Mouse (Mus musculus) forebrain, embryonic 10.5 days (tissue): Measurements from ENCODE around the gene Elf5. TPM values are rescaled to one million over a fixed set of nuclear protein-coding genes. Genes with fewer than 3 reads are reported as not detected.
A peak's percentile ranks its signal among the peaks of the same experiment; 100 is the strongest.

Experiments used
- DNase-seq: peaks from one replicate; pipeline ENCODE4 v3.0.0-alpha.2; 2017; ENCODE audit warnings: low spot score; ENCODE audit errors: extremely low spot score
- H3K27ac ChIP-seq: fragments of 300-500 bp; sonication (generic); 2 replicates; pipeline ENCODE4 v1.5.1; 2016; ENCODE audit warnings: mild to moderate bottlenecking
- H3K27me3 ChIP-seq: fragments of 300-500 bp; sonication (generic); 2 replicates; pipeline ENCODE4 v1.6.1; 2016; ENCODE audit warnings: mild to moderate bottlenecking; ENCODE audit not compliant: poor library complexity, severe bottlenecking
- H3K36me3 ChIP-seq: fragments of 300-500 bp; sonication (generic); replicated peaks from 2 replicates; pipeline ENCODE4 v1.6.1; 2016; ENCODE audit warnings: mild to moderate bottlenecking, moderate library complexity
- H3K4me1 ChIP-seq: fragments of 300-500 bp; sonication (generic); 2 replicates; pipeline ENCODE4 v1.6.1; 2016
- H3K4me3 ChIP-seq: fragments of 300-500 bp; sonication (generic); 2 replicates; pipeline ENCODE4 v1.5.1; 2016; ENCODE audit warnings: mild to moderate bottlenecking, moderate library complexity
- H3K9me3 ChIP-seq: fragments of 300-500 bp; sonication (generic); 2 replicates; pipeline ENCODE4 v1.6.1; 2016; ENCODE audit warnings: mild to moderate bottlenecking, moderate library complexity
- WGBS: fragments of 180-500 bp; shearing (Covaris S2); methylation state at CpG from one replicate; pipeline ENCODE4 v1.1.7; 2016; 5-methylcytosine and 5-hydroxymethylcytosine counted together
- polyA plus RNA-seq: library from polyadenylated mRNA; unstranded; fragments of >200 nt; fragmentation: Nextera tagmentation; extraction: Ambion mirVana; gene quantifications from 2 replicates; pipeline ENCODE4 v1.2.1, GENCODE M21; 2016

The Elf5 gene
- polyA plus RNA-seq, 1 experiment from 2014 or later: 0.07 TPM

GRCm38 (mm10) chr2:103415774-103416173, 4.3 kb downstream of the Elf5 start:
- Histone ChIP-seq H3K9me3 (no peaks in the 10 kb centered on the region), H3K4me3 (no peak overlapping the region), H3K27me3 (0 out of 2 replicates have a peak, but pooled peaks cover 8% of the 10 kb centered on the region), H3K27ac (no peak overlapping the region), H3K36me3 (no peaks in the 10 kb centered on the region), H3K4me1 (peaks cover 11% of the 10 kb centered on the region)
- 89% methylated on average over 3 of the region's 3 CpGs for WGBS
- DNase-seq: no peak

DNA sequence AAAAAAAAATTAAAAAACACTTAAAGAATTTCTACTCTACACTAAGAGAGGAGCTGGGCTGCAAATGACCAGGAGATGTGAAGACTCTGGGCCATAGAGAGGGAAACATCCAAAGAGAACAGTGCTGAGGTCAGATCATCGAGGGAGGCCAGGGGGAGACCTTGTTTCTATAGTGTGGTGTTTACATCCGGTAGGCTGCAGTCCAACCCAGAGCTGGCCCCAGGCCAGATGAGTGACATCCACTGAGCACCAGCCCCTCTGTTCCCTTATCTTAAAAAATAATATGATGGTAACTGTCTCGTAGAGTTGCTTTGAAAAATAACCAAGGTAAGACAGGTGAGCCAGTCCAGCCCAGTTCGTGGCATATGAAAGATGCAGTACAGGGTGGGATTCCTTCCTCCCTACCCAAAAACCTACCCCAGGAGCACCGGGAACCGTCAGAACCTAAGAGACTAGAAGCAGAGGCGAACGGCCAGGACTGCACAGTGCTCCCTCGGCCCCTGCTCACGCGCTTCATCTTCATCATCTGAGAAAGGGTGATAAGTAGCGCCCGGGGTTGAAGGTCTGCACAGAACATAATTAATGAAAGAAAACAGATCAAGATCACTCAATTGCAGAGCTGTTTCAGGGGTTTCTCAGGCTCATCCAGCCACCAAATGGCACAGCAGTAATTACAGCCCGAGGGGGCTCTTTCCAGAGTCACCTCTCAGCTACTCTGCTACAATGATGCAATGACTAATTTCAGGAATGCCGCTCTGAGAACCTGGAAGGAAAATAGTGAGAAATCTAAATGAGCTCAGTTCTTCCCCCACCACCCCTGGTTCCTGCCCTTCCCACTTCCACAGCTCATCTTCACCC, 9.4 kb downstream of the Elf5 start:
- Histone ChIP-seq H3K4me1 (peaks cover 25% of the 10 kb centered on the region), H3K27me3 (peaks cover 17% of the 10 kb centered on the region), H3K4me3 (no peak overlapping the region), H3K9me3 (no peaks in the 10 kb centered on the region), H3K27ac (no peak overlapping the region), H3K36me3 (no peaks in the 10 kb centered on the region)
- 80% methylated on average over 15 of the region's 15 CpGs for WGBS
- no peak for DNase-seq

- Histone ChIP-seq H3K9me3 (no peaks in the 10 kb centered on the region), H3K4me1 (peaks cover 47% of the 10 kb centered on the region), H3K27ac (peak overlapping the region; percentile 62), H3K27me3 (peaks cover 19% of the 10 kb centered on the region), H3K36me3 (no peaks in the 10 kb centered on the region), H3K4me3 (peak overlapping the region; percentile 31; the same call in 1 of the 2 replicates)
- DNase-seq: no peak
- 43% methylated on average over 12 of the region's 12 CpGs for WGBS
Measured at GRCm38 (mm10) chr2:103423884-103424283, 12.4 kb downstream of the Elf5 start.

DNA sequence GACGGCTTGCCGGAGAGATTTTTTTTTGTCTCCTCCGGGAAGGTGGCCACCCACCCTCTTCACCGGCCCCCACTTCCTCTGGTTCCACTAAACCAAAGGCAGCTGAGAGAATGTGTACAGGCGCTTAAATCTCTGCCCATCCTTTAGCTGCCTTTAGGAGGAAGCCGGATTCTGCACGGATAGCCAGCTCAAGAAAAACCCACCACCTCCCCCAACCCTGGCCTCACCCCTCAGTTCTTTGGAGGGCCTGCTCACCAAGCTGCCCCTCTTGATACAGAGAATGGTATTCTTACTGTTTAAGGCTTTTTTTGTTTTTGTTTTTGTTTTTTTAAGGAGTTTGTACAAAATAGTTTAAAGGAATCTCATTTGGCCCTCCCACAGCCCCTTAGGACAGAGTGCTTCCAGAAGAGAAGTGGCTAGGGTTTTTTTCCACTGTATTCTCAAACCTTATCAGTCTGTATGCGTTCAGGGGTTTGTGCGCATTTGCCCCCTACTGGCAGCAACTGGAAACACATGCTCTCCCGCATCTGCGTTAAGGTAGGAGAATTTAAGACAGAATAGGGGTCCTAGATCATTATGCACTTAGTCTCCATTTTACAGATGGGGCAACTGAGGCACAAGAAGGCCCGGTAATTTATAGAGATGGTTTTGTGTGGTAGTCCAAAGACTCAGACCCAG, 13.0 kb downstream of the Elf5 start:
- peak; percentile 66 for DNase-seq
- no peaks in the 10 kb centered on the region for H3K36me3 ChIP-seq
- H3K4me1 ChIP-seq: peaks cover 47% of the 10 kb centered on the region
- 15% methylated on average over 12 of the region's 12 CpGs for WGBS
- no peaks in the 10 kb centered on the region for H3K9me3 ChIP-seq
- H3K27me3 ChIP-seq: peaks cover 19% of the 10 kb centered on the region
- peak overlapping the region; percentile 62 for H3K27ac ChIP-seq
- peak overlapping the region; percentile 31; the same call in 1 of the 2 replicates for H3K4me3 ChIP-seq

DNA sequence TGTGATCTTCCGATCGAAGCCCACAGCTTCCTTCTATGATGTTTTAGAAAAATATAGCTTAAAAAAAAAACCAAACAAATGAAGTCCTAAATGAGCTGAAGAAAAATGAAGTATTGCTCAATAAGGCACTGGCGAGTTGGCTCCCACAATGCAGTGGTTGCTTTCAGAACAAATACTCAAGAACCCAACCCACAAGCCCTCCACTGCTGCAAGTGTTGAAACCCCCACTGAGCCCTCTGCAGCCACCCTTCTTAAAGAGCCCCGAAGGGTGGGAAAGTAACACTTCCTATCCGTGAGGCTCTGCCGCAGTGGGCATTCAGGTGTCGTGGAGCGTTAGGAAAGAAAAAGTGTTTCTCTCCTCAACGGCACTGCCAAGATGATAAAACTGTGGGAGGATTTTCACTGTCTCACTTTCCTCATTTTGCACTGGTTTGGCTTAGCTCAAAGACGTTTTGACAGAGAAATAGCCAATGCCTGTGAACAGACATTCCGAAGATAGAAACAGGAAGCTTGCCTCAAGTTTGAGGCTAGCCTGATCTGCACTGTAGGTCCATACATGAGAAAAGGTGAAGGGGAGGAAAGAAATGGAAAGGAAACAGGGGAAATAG, 14.1 kb downstream of the Elf5 start:
- H3K4me3 ChIP-seq: no peak overlapping the region
- DNase-seq: no peak
- peaks cover 47% of the 10 kb centered on the region for H3K4me1 ChIP-seq
- peaks cover 19% of the 10 kb centered on the region for H3K27me3 ChIP-seq
- no peaks in the 10 kb centered on the region for H3K9me3 ChIP-seq
- H3K27ac ChIP-seq: no peak overlapping the region
- WGBS: 86% methylated on average over 11 of the region's 11 CpGs
- no peaks in the 10 kb centered on the region for H3K36me3 ChIP-seq

DNA sequence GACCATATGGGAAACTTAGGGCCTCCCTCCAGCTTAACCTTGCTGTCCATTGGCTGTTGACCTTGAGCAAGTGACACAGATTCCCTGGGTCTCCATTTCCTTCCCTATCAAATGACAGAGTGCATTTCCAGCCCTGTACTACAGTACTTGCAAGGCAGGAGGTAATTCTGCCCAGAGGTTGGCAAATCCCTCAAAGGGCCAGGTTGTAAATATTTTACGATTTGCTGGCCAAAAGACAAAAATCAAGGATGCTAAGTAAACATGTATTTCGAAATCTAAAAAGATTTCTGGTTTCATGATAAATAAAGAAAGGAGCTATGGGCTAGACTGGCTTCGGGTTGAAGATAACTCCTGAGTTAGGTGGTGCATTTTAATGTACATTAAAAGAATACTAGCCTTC, 16.9 kb downstream of the Elf5 start:
- Histone ChIP-seq H3K27ac (no peak overlapping the region), H3K4me1 (peaks cover 42% of the 10 kb centered on the region), H3K36me3 (no peaks in the 10 kb centered on the region), H3K27me3 (peaks cover 14% of the 10 kb centered on the region; the same call in 1 of the 2 replicates), H3K9me3 (no peaks in the 10 kb centered on the region), H3K4me3 (no peak overlapping the region)
- DNase-seq: no peak
- 90% methylated on average over 3 of the region's 3 CpGs for WGBS

DNA sequence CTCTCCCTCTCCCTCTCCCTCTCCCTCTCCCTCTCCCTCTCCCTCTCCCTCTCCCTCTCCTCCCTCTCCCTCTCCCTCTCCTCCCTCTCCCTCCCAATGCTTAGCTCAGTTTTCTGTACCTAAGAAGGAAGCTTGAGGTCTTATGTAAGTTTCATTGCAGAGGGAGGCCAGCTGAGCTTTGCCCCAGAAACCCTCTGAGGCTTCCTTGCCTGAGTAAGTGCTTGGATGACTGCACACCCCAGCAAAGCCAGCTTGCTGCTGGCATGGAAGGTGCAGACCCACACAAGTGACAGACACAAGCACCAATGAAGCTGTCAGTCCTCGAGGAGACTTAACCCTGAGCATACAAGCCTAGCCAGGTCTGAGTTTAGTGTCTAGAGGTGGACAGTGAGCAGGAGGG, 19.2 kb downstream of the Elf5 start:
- Histone ChIP-seq H3K9me3 (no peaks in the 10 kb centered on the region), H3K27ac (no peak overlapping the region), H3K4me3 (no peak overlapping the region), H3K27me3 (peaks cover 4% of the 10 kb centered on the region; the same call in 1 of the 2 replicates), H3K36me3 (no peaks in the 10 kb centered on the region), H3K4me1 (peaks cover 26% of the 10 kb centered on the region)
- no peak for DNase-seq
- WGBS: 52% methylated on average over 1 of the region's 1 CpGs

- Histone ChIP-seq H3K36me3 (no peaks in the 10 kb centered on the region), H3K4me1 (peaks cover 11% of the 10 kb centered on the region; the same call in 1 of the 2 replicates), H3K4me3 (no peak overlapping the region), H3K9me3 (no peaks in the 10 kb centered on the region), H3K27ac (no peak overlapping the region), H3K27me3 (no peaks in the 10 kb centered on the region; the same call in 1 of the 2 replicates)
- WGBS: 84% methylated on average over 8 of the region's 8 CpGs
- DNase-seq: no peak
Measured at GRCm38 (mm10) chr2:103432695-103433275, 21.3 kb downstream of the Elf5 start.

DNA sequence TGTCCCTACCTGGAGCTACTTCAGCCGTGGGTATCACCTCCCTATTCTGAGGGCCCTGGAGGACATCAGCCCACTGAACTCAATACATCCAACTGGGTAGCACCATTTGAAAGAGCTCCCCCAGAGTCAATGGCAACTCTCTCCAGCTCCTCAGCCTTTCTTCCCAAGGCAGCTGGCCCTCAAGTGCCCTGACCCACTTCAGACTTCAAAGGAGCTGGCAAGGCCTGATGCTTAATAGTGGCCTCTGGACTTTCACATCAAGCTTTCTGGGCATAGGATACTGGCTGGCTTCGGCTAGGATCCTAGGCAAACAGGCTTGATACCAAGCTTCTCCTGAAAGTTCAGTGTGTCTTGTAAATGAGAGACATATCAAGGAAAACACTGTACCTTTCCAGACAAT, 23.6 kb downstream of the Elf5 start:
- H3K27me3 ChIP-seq: peaks cover under 1% of the 10 kb centered on the region; the same call in 1 of the 2 replicates
- H3K4me3 ChIP-seq: no peak overlapping the region
- 75% methylated on average over 2 of the region's 2 CpGs for WGBS
- no peak overlapping the region for H3K27ac ChIP-seq
- DNase-seq: no peak
- H3K36me3 ChIP-seq: no peaks in the 10 kb centered on the region
- H3K4me1 ChIP-seq: peaks cover 10% of the 10 kb centered on the region; the same call in 1 of the 2 replicates
- H3K9me3 ChIP-seq: no peaks in the 10 kb centered on the region

DNA sequence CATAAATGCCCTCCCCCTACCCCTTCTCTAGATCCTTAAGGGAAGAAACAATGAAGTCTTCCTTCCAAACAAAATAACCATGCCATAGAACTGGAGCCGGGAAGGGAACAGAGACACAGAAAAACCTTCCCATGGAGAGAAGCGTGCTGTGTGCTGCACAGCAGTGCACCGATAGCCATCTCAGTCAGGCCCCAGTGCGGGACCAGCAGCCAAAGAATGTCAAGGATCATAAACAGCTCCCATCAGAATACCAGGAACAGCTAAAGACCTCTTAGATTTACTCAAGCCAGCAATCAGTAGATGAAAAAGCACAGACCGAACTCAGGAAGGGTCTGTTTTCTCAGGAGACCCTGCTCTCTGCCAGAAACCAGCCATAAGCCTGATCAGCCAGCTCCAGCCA, 25.0 kb downstream of the Elf5 start:
- Histone ChIP-seq H3K27me3 (peaks cover 7% of the 10 kb centered on the region), H3K27ac (no peak overlapping the region), H3K4me1 (peaks cover 9% of the 10 kb centered on the region; the same call in 1 of the 2 replicates), H3K4me3 (no peak overlapping the region), H3K9me3 (no peaks in the 10 kb centered on the region), H3K36me3 (no peaks in the 10 kb centered on the region)
- WGBS: 81% methylated on average over 5 of the region's 5 CpGs
- DNase-seq: no peak

DNA sequence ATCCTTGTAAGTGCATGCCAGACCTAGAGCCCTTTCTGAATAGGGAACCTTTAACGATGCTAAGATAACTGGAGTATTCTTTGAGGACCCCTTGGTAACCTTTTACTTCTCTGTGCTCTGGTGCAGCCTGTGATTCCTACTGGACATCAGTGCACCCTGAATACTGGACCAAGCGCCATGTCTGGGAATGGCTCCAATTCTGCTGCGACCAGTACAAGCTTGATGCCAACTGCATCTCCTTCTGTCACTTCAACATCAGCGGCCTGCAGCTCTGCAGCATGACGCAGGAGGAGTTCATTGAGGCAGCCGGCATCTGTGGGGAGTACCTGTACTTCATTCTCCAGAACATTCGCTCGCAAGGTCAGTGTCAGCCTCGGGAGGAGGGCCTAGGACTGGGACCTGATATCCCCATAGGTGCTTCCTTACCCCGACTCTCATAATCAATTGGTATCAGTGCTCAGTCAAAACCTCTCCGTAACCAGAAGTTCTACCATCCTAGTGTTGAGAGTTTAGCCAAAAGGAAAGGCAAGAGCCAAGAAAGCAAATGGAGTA, 27.7 kb downstream of the Elf5 start:
- no peaks in the 10 kb centered on the region for H3K9me3 ChIP-seq
- no peak overlapping the region for H3K27ac ChIP-seq
- no peak overlapping the region for H3K4me3 ChIP-seq
- no peak for DNase-seq
- H3K27me3 ChIP-seq: peaks cover 7% of the 10 kb centered on the region
- peaks cover 7% of the 10 kb centered on the region; the same call in 1 of the 2 replicates for H3K4me1 ChIP-seq
- WGBS: 92% methylated on average over 11 of the region's 11 CpGs
- no peaks in the 10 kb centered on the region for H3K36me3 ChIP-seq

DNA sequence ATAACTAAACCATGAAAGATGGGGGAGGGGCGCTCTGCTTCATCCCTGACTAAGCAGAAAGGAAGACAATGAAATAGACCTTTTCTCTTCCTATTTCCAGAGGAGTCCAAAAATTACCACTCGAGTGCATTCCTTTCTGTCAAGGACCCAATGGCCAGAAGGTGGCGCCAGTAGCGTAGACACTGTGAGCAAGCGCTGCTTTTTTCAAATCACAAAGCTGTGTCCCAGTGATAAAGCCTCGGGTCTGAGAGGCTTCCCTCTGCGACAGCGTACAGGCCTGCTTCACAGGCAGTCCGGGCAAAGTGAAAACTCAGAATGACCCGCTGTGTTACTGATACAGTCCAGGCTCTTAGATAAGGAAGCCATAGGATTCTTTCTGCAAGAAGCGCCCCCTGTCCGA, 28.2 kb downstream of the Elf5 start:
- peak overlapping the region; percentile 74 for H3K27ac ChIP-seq
- 6% methylated on average over 12 of the region's 12 CpGs for WGBS
- H3K4me3 ChIP-seq: peak overlapping the region; percentile 42
- H3K9me3 ChIP-seq: no peaks in the 10 kb centered on the region
- peak; percentile 80 for DNase-seq
- peaks cover 7% of the 10 kb centered on the region; the same call in 1 of the 2 replicates for H3K4me1 ChIP-seq
- peaks cover 7% of the 10 kb centered on the region for H3K27me3 ChIP-seq
- no peaks in the 10 kb centered on the region for H3K36me3 ChIP-seq
